Mouse (Mus musculus): ENCODE data around the gene Frs3. TPM values are rescaled to one million over a fixed set of nuclear protein-coding genes. Genes with fewer than 3 reads are reported as not detected.

The Frs3 gene
- total RNA-seq (2023): 0.41 to 4.3 TPM (median 1.3 TPM) in 4 replicates

DNA sequence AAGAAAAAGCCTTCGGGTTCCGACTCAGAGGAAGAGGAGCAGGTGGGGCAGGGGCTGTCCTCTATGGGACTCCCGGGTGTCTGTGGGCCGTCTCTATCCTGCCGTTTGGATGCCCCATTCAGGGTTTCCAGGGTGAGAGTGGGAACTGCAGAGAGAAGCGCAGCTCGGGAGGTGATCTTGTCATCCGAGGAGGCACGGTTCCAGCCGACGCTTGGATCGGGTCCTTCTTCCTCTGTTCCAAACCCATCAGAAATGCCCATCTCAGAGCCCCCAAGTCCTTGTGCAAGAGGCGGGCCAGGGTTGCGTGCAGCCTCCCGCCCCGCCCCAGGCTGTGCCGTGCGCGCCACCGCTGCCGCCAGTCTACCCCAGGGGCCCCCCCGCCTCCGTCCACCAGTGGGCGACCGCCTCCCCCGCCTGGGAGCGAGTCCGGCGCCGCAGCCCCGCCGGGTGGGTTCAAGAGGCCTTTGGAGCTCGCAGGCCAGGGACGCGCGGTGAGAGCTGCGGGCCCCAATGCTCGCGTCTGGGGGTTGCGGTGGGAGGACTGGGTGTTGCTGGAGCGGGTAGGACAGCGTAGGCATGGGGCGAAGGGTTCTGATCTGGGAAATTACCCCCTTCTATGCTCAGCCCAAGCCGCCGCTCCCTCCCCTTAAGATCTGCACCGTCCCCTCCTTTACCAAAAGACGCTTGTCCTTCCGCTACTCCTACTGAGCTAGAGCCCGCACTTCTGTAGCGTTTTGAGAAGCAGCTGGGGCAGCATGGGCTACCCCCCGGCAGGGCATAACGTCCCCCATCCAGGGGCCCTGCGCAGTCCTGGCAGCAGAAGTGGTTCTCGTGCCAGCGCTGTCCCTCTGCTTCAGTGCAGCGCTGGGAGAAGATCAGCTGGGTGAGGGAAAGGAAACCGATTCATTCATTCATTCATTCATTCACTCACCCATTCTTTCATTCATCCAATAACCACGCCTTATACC, at the start of gene Frs3:
Gene Frs3, plus strand, starts transcription at position 423 of the 968 bp plus-strand sequence.

DNA sequence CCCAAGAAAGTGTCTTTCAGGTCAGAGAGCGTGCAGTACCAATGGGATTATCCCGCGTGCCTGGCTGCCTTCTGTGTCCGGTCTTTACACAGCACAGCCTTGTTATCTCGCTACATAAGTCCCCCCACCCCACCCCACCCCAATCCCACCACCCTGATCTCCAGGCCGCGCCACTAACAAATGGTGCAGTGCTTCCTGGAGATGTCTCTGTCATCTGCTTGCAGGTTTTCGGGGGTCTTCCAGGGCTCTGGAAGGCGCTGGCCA, 554 bp upstream of the Frs3 start, which contains the start of gene Tomm6:
Gene Tomm6, minus strand, starts transcription at position 43 of the 264 bp plus-strand sequence.

DNA sequence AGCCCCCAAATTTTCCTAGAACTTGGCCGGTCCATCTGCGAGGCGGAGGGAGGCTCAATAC, 5.4 kb downstream of the Frs3 start, which contains the start of gene Gm21981:
Gene Gm21981, minus strand, starts transcription at position 14 of the 61 bp plus-strand sequence.

DNA sequence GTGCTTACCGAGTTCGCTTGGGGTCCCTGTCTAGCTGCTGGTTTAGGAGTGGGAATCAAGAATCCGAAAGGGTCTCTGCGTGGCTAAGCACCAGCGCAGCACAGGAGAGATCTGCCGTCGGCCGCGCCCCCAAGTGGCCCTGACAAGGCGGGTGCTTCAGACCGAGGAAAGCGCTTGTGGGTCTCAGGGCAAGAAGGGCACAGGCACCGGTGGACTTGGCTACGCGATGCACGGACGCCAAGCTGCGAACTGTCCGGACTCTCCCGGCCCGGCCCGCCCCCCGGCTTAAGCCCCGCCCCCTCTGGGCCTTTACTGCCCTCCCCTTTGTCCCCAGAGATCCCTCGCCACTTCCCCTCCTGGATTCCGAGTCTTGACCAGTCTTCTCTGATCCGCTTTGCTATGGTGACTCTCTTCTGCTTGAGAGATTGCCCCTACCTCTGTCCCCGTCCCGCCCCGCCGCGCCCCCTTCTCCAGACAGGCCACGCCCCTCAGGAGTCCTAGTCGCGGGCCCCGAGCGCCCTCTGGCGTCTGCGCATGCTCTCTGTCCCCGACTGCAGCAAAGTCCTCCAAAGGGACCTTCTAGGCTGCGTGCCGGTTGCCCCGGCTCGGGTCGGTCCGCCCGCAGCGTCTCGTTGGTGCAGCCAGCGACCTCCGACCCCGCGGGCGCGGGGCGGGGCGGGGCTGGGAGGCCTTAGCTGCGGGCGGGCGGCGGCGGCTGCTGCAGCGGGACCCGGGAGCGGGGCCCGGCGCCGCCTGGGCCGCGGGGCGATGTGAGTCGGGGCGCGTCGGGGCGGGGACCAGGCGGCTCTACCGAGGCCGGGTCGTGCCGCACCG, 5.9 kb downstream of the Frs3 start, which contains the start of gene Prickle4:
Gene Prickle4, minus strand, starts transcription at position 234 of the 834 bp plus-strand sequence.

DNA sequence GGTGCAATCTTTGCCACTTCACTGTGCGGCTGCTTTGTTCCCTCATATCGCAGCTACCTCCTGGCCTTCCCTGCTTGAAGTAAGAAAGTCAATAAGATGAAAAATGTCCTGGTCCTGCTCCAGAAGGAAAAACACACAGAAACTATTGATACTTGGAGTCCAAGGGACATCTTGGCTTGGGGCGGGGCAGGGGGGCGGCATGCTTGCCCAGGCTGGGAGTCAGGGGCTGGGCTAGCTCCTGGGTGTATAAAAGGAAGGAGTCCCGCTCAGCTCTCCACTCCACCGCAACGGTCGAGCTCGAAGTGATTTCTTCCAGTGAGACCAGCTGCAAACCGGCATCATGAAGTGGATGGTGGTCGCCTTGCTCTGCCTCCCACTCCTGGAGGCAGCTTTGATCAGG, 37.7 kb downstream of the Frs3 start, which contains the start of gene Pgc:
Gene Pgc, plus strand, starts transcription at position 277 of the 400 bp plus-strand sequence.

DNA sequence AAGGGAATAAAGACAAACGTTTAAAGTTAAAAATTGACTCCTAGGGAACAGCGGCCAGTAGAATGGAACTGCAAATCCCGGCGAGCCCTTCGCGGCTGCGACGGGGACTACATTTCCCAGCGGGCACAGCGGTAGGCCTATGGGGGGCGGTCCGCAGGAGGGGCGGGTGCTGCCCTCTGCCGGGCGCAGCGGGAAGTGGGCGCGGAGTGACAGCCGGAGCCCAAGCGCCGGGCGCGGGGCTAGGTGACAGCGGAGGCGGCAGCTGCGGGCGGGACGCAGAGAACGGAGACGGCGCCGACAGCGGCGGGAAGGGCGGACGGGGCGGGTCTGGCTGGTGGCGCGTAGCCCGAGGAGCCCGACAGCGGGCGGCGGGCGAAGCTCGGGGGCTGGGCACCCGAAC, 48.0 kb downstream of the Frs3 start, which contains the start of gene Tfeb:
Gene Tfeb, plus strand, starts transcription at position 175 of the 400 bp plus-strand sequence.

Other genes starting within 250 kb of the Frs3 start
- gene Taf8, start 186.7 kb upstream of the Frs3 start, total RNA-seq (2023): 76.6 to 85.3 TPM (median 77.8 TPM) in 4 replicates
- 147 to 192 TPM (median 161 TPM) in 4 replicates for gene Ccnd3, start 184.0 kb upstream of the Frs3 start, total RNA-seq (2023)
- gene Bysl, start 77.5 kb upstream of the Frs3 start, total RNA-seq (2023): 13.3 to 15.3 TPM (median 14.3 TPM) in 4 replicates
- gene Med20, start 77.4 kb upstream of the Frs3 start, total RNA-seq (2023): 61.8 to 75.2 TPM (median 65.8 TPM) in 4 replicates
- gene Gm20517, start 77.4 kb upstream of the Frs3 start, total RNA-seq (2023): 2.9 to 7.7 TPM (median 6.3 TPM) in 4 replicates
- gene Usp49, start 58.3 kb upstream of the Frs3 start, total RNA-seq (2023): 6.7 to 9.7 TPM (median 8.1 TPM) in 4 replicates
- gene Tomm6, start 644 bp upstream of the Frs3 start, total RNA-seq (2023): 139 to 163 TPM (median 141 TPM) in 4 replicates
- gene Gm21981, start 5.4 kb downstream of the Frs3 start, total RNA-seq (2023): 0.24 TPM in 1 of 4 replicates, not detected in the others
- not detected in 4 replicates for gene Prickle4, start 5.7 kb downstream of the Frs3 start, total RNA-seq (2023)
- gene Pgc, start 37.8 kb downstream of the Frs3 start, total RNA-seq (2023): not detected in 4 replicates
- gene Tfeb, start 48.0 kb downstream of the Frs3 start, total RNA-seq (2023): 173 to 190 TPM (median 184 TPM) in 4 replicates
- not detected in 4 replicates for gene Mdfi, start 145.7 kb downstream of the Frs3 start, total RNA-seq (2023)
- 82.2 to 124 TPM (median 93.7 TPM) in 4 replicates for gene Foxp4, start 235.6 kb downstream of the Frs3 start, total RNA-seq (2023)